Mouse (Mus musculus) MEL (cell line): ENCODE data around the gene Tex13c2. TPM values are rescaled to one million over a fixed set of nuclear protein-coding genes. Genes with fewer than 3 reads are reported as not detected.

ENCODE experiments used
- DNase-seq: peaks from one replicate; pipeline ENCODE4 v3.0.0; 2011; ENCODE audit warnings: low read depth, low spot score
- H3K27ac ChIP-seq: 2 replicates; pipeline ENCODE4 v1.5.1; 2012; ENCODE audit warnings: low read depth, mild to moderate bottlenecking, control low read depth, low read length, moderate library complexity; ENCODE audit not compliant: control insufficient read depth
- H3K27me3 ChIP-seq, 2 experiments: fragments of 150-350 bp in 1 of 2; sonication (generic) in 1 of 2; 2 replicates each; pipeline ENCODE4 v1.6.1; 2012; ENCODE audit warnings: low read length in 2 of 2, mild to moderate bottlenecking in 2 of 2, improper control_type of control experiment in 1 of 2, moderate library complexity in 1 of 2; ENCODE audit not compliant: insufficient read depth in 2 of 2, control insufficient read depth in 1 of 2
- H3K36me3 ChIP-seq, 2 experiments: 2 replicates each; pipeline ENCODE4 v1.6.1; 2012 to 2014; ENCODE audit warnings: low read length in 2 of 2, improper control_type of control experiment in 1 of 2, inconsistent platforms in 1 of 2, mild to moderate bottlenecking in 1 of 2; ENCODE audit not compliant: insufficient read depth in 2 of 2, control insufficient read depth in 1 of 2
- H3K4me1 ChIP-seq, 2 experiments: fragments of 150-350 bp in 1 of 2; sonication (generic) in 1 of 2; 2 replicates each; pipeline ENCODE4 v1.6.1; 2012; ENCODE audit warnings: low read length in 2 of 2, improper control_type of control experiment in 1 of 2, mild to moderate bottlenecking in 1 of 2; ENCODE audit not compliant: insufficient read depth in 2 of 2, control insufficient read depth in 1 of 2
- H3K4me3 ChIP-seq, 2 experiments: fragments of 150-350 bp in 1 of 2; sonication (generic) in 1 of 2; 2 replicates each; pipeline ENCODE4 v1.5.1; 2012; ENCODE audit warnings: low read depth in 2 of 2, low read length in 2 of 2, mild to moderate bottlenecking in 2 of 2, moderate library complexity in 2 of 2, control low read depth in 1 of 2, improper control_type of control experiment in 1 of 2; ENCODE audit not compliant: control insufficient read depth in 1 of 2, insufficient read depth in 1 of 2
- H3K79me2 ChIP-seq: 2 replicates; pipeline ENCODE4 v1.6.1; 2012; ENCODE audit warnings: mild to moderate bottlenecking, low read length, moderate library complexity; ENCODE audit not compliant: control insufficient read depth, poor library complexity, insufficient read depth
- H3K9ac ChIP-seq: 2 replicates; pipeline ENCODE4 v1.6.1; 2012; ENCODE audit warnings: low read depth, mild to moderate bottlenecking, control low read depth, low read length, moderate library complexity; ENCODE audit not compliant: control insufficient read depth, poor library complexity, severe bottlenecking
- H3K9me3 ChIP-seq: fragments of 150-350 bp; sonication (generic); replicated peaks from 2 replicates; pipeline ENCODE4 v1.6.1; 2012; ENCODE audit warnings: mild to moderate bottlenecking, low read length, improper control_type of control experiment, moderate library complexity; ENCODE audit not compliant: insufficient read depth
- E2F4 ChIP-seq: IDR thresholded peaks from 2 replicates; pipeline ENCODE4 v1.6.1; 2011; ENCODE audit warnings: low read depth, low read length, improper control_type of control experiment, borderline replicate concordance
- EP300 ChIP-seq, 2 experiments: IDR thresholded peaks; 2 replicates each; pipeline ENCODE4 v1.6.1; 2011; ENCODE audit warnings: improper control_type of control experiment in 2 of 2, low read length in 2 of 2, low read depth in 1 of 2, mild to moderate bottlenecking in 1 of 2
- ETS1 ChIP-seq: IDR thresholded peaks from 2 replicates; pipeline ENCODE4 v1.6.1; 2012; ENCODE audit warnings: low read depth, mild to moderate bottlenecking, inconsistent platforms, low read length, improper control_type of control experiment, moderate library complexity
- HCFC1 ChIP-seq: IDR thresholded peaks from 2 replicates; pipeline ENCODE4 v1.6.1; 2012; ENCODE audit warnings: low read depth, mild to moderate bottlenecking, inconsistent platforms, low read length, improper control_type of control experiment, moderate library complexity
- MAX ChIP-seq: IDR thresholded peaks from 2 replicates; pipeline ENCODE4 v1.6.1; 2011; ENCODE audit warnings: low read length, improper control_type of control experiment
- MYB ChIP-seq: IDR thresholded peaks from 2 replicates; pipeline ENCODE4 v1.6.1; 2011; ENCODE audit warnings: mild to moderate bottlenecking, low read depth, low read length, improper control_type of control experiment
- SMC3 ChIP-seq: IDR thresholded peaks from 2 replicates; pipeline ENCODE4 v1.6.1; 2011; ENCODE audit warnings: low read depth, low read length, improper control_type of control experiment
- TAL1 ChIP-seq: IDR thresholded peaks from 2 replicates; pipeline ENCODE4 v1.6.1; 2012; ENCODE audit warnings: mild to moderate bottlenecking, inconsistent platforms, low read length, moderate library complexity, mixed read lengths
- TBP ChIP-seq: IDR thresholded peaks from 2 replicates; pipeline ENCODE4 v1.8.0; 2011; ENCODE audit warnings: low read depth, low read length, improper control_type of control experiment
- UBTF ChIP-seq: IDR thresholded peaks from 2 replicates; pipeline ENCODE4 v1.6.1; 2012; ENCODE audit warnings: low read depth, mild to moderate bottlenecking, inconsistent platforms, low read length, improper control_type of control experiment, moderate library complexity, borderline replicate concordance; ENCODE audit not compliant: insufficient read depth
- ZC3H11A ChIP-seq: IDR thresholded peaks from 2 replicates; pipeline ENCODE4 v1.6.1; 2012; ENCODE audit warnings: low read depth, mild to moderate bottlenecking, inconsistent platforms, low read length, improper control_type of control experiment
- ZMIZ1 ChIP-seq: IDR thresholded peaks from 2 replicates; pipeline ENCODE4 v1.6.1; 2012; ENCODE audit warnings: low read depth, mild to moderate bottlenecking, inconsistent platforms, low read length, improper control_type of control experiment, moderate library complexity
- polyA plus RNA-seq, 2 experiments: library from polyadenylated mRNA; stranded (reverse) in 1 of 2; unstranded in 1 of 2; fragments of >175 nt in 1 of 2; fragments of >200 nt in 1 of 2; gene quantifications; 2 replicates each; pipeline versions ENCODE4 v1.2.1 to v1.2.4; 2012; ENCODE audit warnings: low replicate concordance in 2 of 2, low read depth in 1 of 2; ENCODE audit not compliant: insufficient read length in 2 of 2, insufficient read depth in 1 of 2, missing spikeins in 1 of 2
- total RNA-seq: library from RNA; depleted of rRNA; stranded (reverse); fragments of 300-350 nt; gene quantifications from 2 replicates; pipeline ENCODE4 v1.2.3, GENCODE M21; 2012

Gene Tex13c2
- total and polyA plus RNA-seq, 3 experiments, result not detected

DNA sequence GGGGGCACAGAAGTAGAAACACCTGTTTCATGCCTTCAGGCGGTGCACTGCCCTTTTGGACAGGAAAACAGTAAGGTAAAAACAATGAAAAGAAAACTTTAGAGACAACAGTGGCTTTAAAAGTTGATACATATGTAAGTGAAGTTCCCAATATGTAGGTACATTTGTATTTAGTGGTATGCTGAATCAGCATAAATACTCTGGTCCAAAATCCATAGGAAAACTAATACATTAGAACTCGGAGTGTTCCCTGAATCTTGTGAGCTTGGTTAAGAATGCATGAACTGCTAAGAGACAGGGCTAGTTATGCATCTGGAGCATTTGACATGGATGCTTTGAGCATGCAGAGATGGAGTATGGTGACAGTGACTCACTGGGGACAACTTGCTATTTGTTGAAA, 33.4 kb downstream of the Tex13c2 start:
- Histone ChIP-seq H3K9me3 (no peaks in the 10 kb centered on the region), H3K9ac (no peak overlapping the region), H3K27ac (no peak overlapping the region), H3K27me3 (no peaks in the 10 kb centered on the region), H3K4me3 (no peak overlapping the region), H3K79me2 (no peaks in the 10 kb centered on the region), H3K4me1 (no peaks in the 10 kb centered on the region), H3K36me3 (no peaks in the 10 kb centered on the region)
- no peak for DNase-seq
- no peak for TF ChIP-seq E2F4
- no peak for TF ChIP-seq HCFC1
- no peak for TF ChIP-seq MYB
- TF ChIP-seq SMC3, result no peak
- no peak for TF ChIP-seq TAL1
- no peak for TF ChIP-seq MAX
- TF ChIP-seq TBP, result no peak
- no peak for TF ChIP-seq ZMIZ1
- no peak for TF ChIP-seq UBTF

DNA sequence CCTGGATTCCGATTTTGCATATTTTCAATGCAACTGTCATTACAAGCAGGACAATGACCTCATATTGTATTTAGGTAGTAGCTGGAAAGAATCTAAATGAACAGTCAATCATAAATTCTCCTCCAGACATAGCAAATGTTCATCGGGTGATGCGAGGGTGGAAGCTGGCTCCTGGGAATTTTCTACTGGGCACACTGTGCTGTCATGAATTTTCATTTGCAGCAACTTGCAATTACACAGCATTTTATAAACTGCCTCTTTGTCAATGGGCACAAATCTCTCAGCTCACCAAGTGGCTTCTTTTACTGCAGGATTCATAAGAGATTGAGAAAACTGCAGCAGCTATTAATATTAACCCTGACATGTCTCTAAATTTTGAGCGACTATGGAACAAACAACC, 41.2 kb downstream of the Tex13c2 start:
- DNase-seq, result no peak
- no peak overlapping the region for H3K27ac ChIP-seq
- H3K27me3 ChIP-seq, result no peaks in the 10 kb centered on the region
- no peaks in the 10 kb centered on the region for H3K36me3 ChIP-seq
- H3K79me2 ChIP-seq, result no peaks in the 10 kb centered on the region
- H3K4me3 ChIP-seq, result no peak overlapping the region
- H3K9me3 ChIP-seq, result no peaks in the 10 kb centered on the region
- no peak overlapping the region for H3K9ac ChIP-seq
- no peaks in the 10 kb centered on the region for H3K4me1 ChIP-seq
- no peak for TF ChIP-seq EP300 (IDR thresholded peaks at IDR 0.05; ENCODE audit: low read depth in 1 of 2, low read length in 2 of 2)

DNA sequence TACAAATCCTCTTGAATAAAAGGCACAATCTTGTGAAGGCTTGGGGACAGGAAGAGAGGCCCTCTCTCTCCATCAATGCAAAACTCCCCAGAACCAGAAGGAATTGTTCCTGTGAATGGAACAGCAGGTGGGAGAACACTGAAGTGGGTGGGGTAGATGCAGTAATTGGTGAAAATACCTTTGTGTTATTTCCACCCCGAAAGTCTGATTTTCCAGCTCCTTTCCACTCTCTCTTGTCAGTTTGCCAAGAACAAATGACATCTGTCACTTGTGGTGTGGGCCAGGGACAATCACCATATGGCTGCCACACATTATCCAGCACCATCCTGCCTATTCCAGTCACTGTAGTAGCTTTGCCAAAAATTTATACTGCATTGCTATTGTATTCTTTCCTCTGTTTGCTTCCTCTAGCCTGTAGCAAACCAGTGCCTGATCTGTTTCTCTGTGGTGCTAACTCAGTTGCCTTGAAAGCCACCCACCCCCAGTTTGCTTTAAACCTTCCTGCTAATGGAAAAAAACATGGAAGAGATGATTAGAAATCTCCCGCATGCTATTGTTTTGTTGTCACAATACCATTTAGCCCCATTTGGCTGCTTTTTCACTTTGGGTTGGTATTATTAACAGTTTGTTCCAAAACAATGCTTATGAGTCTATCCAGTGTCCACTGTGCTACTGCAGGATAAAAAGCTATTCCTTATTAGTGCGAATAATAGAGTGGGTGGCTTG, 50.7 kb downstream of the Tex13c2 start:
- TF ChIP-seq HCFC1 (no peak), ZC3H11A (no peak), ETS1 (no peak)
- TF ChIP-seq, all 39 proteins: peak for 0
- Histone ChIP-seq H3K27ac (no peak overlapping the region), H3K36me3 (no peaks in the 10 kb centered on the region), H3K9ac (peak overlapping the region; percentile 32; the same call in 1 of the 2 replicates), H3K79me2 (no peaks in the 10 kb centered on the region), H3K9me3 (no peaks in the 10 kb centered on the region), H3K27me3 (no peaks in the 10 kb centered on the region), H3K4me1 (no peaks in the 10 kb centered on the region; a peak in 1 of 4 replicates), H3K4me3 (peak overlapping the region; percentile 43 to 95)
- peak; percentile 8 for DNase-seq
